Mouse (Mus musculus): Measurements from ENCODE around the gene Col4a6. TPM values are rescaled to one million over a fixed set of nuclear protein-coding genes. Genes with fewer than 3 reads are reported as not detected.

The Col4a6 gene
- total and polyA plus RNA-seq, 2 experiments from 2014 or later: 1.4 to 4.5 TPM

- DNase-seq (no peak), ATAC-seq (no peak)
- 62% methylated on average over 2 of the region's 2 CpGs for whole genome bisulfite sequencing
- H3K27me3 ChIP-seq (ENCODE audit: insufficient read depth, low read length): no peaks in the 10 kb centered on the region
- H3K36me3 ChIP-seq (ENCODE audit: insufficient read depth): no peaks in the 10 kb centered on the region
- TF ChIP-seq CTCF (IDR thresholded peaks at IDR 0.05; ENCODE audit: low read depth): no peak
- H3K4me1 ChIP-seq (ENCODE audit: insufficient read depth): no peaks in the 10 kb centered on the region
- H3K27ac ChIP-seq (ENCODE audit: low read depth, low read length): no peak overlapping the region
- no peak overlapping the region for H3K9ac ChIP-seq
- H3K4me2 ChIP-seq (ENCODE audit: low read depth): no peak overlapping the region
- no peak overlapping the region for H3K4me3 ChIP-seq (ENCODE audit: low read depth, low read length)
- no peaks in the 10 kb centered on the region for H3K9me3 ChIP-seq (ENCODE audit: low read length)
Measured at GRCm38 (mm10) chrX:141439423-141439822, 34.5 kb downstream of the Col4a6 start.

GRCm38 (mm10) chrX:141436780-141437179, 37.1 kb downstream of the Col4a6 start:
- ATAC-seq (no peak), DNase-seq (no peak)
- Histone ChIP-seq H3K4me2 (ENCODE audit: low read depth) (no peak overlapping the region), H3K9me3 (ENCODE audit: low read length) (no peaks in the 10 kb centered on the region), H3K27ac (ENCODE audit: low read depth, low read length) (no peak overlapping the region), H3K4me1 (ENCODE audit: insufficient read depth) (no peaks in the 10 kb centered on the region), H3K27me3 (ENCODE audit: insufficient read depth, low read length) (no peaks in the 10 kb centered on the region), H3K36me3 (ENCODE audit: insufficient read depth) (no peaks in the 10 kb centered on the region), H3K9ac (no peak overlapping the region), H3K4me3 (ENCODE audit: low read depth, low read length) (no peak overlapping the region)
- 88% methylated on average over 6 of the region's 6 CpGs for WGBS
- TF ChIP-seq CTCF (IDR thresholded peaks at IDR 0.05; ENCODE audit: low read depth): no peak

- Histone ChIP-seq H3K27ac (ENCODE audit: low read depth, low read length) (no peak overlapping the region), H3K9me3 (ENCODE audit: low read length) (no peaks in the 10 kb centered on the region), H3K4me2 (ENCODE audit: low read depth) (no peak overlapping the region), H3K27me3 (ENCODE audit: insufficient read depth, low read length) (no peaks in the 10 kb centered on the region), H3K4me3 (ENCODE audit: low read depth, low read length) (no peak overlapping the region), H3K36me3 (ENCODE audit: insufficient read depth) (no peaks in the 10 kb centered on the region), H3K4me1 (ENCODE audit: insufficient read depth) (no peaks in the 10 kb centered on the region), H3K9ac (no peak overlapping the region)
- WGBS: 62% methylated on average over 2 of the region's 2 CpGs
- no peak for DNase-seq
- no peak for TF ChIP-seq CTCF (IDR thresholded peaks at IDR 0.05; ENCODE audit: low read depth)
- no peak for ATAC-seq
Measured at GRCm38 (mm10) chrX:141415318-141415717, 58.6 kb downstream of the Col4a6 start.

GRCm38 (mm10) chrX:141396243-141396642, 77.6 kb downstream of the Col4a6 start:
- no peaks in the 10 kb centered on the region for H3K4me1 ChIP-seq (ENCODE audit: insufficient read depth)
- H3K27ac ChIP-seq (ENCODE audit: low read depth, low read length): no peak overlapping the region
- no peak for DNase-seq
- H3K27me3 ChIP-seq (ENCODE audit: insufficient read depth, low read length): no peaks in the 10 kb centered on the region
- no peaks in the 10 kb centered on the region for H3K9me3 ChIP-seq (ENCODE audit: low read length)
- 77% methylated on average over 3 of the region's 3 CpGs for WGBS
- no peak overlapping the region for H3K9ac ChIP-seq
- no peak for TF ChIP-seq CTCF (IDR thresholded peaks at IDR 0.05; ENCODE audit: low read depth)
- no peak overlapping the region for H3K4me2 ChIP-seq (ENCODE audit: low read depth)
- no peak overlapping the region for H3K4me3 ChIP-seq (ENCODE audit: low read depth, low read length)
- H3K36me3 ChIP-seq (ENCODE audit: insufficient read depth): no peaks in the 10 kb centered on the region
- ATAC-seq: no peak

GRCm38 (mm10) chrX:141385399-141386105, 88.3 kb downstream of the Col4a6 start:
- H3K9me3 ChIP-seq (ENCODE audit: low read length): no peaks in the 10 kb centered on the region
- H3K9ac ChIP-seq: no peak overlapping the region
- DNase-seq (no peak), ATAC-seq (no peak)
- TF ChIP-seq CTCF (IDR thresholded peaks at IDR 0.05; ENCODE audit: low read depth): no peak
- H3K4me2 ChIP-seq (ENCODE audit: low read depth): no peak overlapping the region
- no peak overlapping the region for H3K27ac ChIP-seq (ENCODE audit: low read depth, low read length)
- H3K4me3 ChIP-seq (ENCODE audit: low read depth, low read length): no peak overlapping the region
- H3K27me3 ChIP-seq (ENCODE audit: insufficient read depth, low read length): no peaks in the 10 kb centered on the region
- 35% methylated on average over 3 of the region's 3 CpGs for WGBS
- no peaks in the 10 kb centered on the region for H3K36me3 ChIP-seq (ENCODE audit: insufficient read depth)
- H3K4me1 ChIP-seq (ENCODE audit: insufficient read depth): no peaks in the 10 kb centered on the region

GRCm38 (mm10) chrX:141384632-141385031, 89.2 kb downstream of the Col4a6 start:
- no peaks in the 10 kb centered on the region for H3K36me3 ChIP-seq (ENCODE audit: insufficient read depth)
- no peaks in the 10 kb centered on the region for H3K27me3 ChIP-seq (ENCODE audit: insufficient read depth, low read length)
- WGBS: 41% methylated on average over 2 of the region's 2 CpGs
- H3K4me1 ChIP-seq (ENCODE audit: insufficient read depth): no peaks in the 10 kb centered on the region
- no peak overlapping the region for H3K4me2 ChIP-seq (ENCODE audit: low read depth)
- TF ChIP-seq CTCF (IDR thresholded peaks at IDR 0.05; ENCODE audit: low read depth): no peak
- H3K27ac ChIP-seq (ENCODE audit: low read depth, low read length): no peak overlapping the region
- no peak overlapping the region for H3K9ac ChIP-seq
- H3K9me3 ChIP-seq (ENCODE audit: low read length): no peaks in the 10 kb centered on the region
- no peak for ATAC-seq
- no peak for DNase-seq
- H3K4me3 ChIP-seq (ENCODE audit: low read depth, low read length): no peak overlapping the region

- Histone ChIP-seq H3K27me3 (ENCODE audit: insufficient read depth, low read length) (no peaks in the 10 kb centered on the region), H3K9ac (no peak overlapping the region), H3K27ac (ENCODE audit: low read depth, low read length) (no peak overlapping the region), H3K36me3 (ENCODE audit: insufficient read depth) (no peaks in the 10 kb centered on the region), H3K4me2 (ENCODE audit: low read depth) (no peak overlapping the region), H3K9me3 (ENCODE audit: low read length) (no peaks in the 10 kb centered on the region), H3K4me3 (ENCODE audit: low read depth, low read length) (no peak overlapping the region), H3K4me1 (ENCODE audit: insufficient read depth) (no peaks in the 10 kb centered on the region)
- peak; percentile 3 for DNase-seq
- TF ChIP-seq CTCF (IDR thresholded peaks at IDR 0.05; ENCODE audit: low read depth): no peak
- 73% methylated on average over 1 of the region's 1 CpGs for WGBS
- 0 out of 2 replicates have a peak, but pooled peaks have one; percentile 23 for ATAC-seq
Measured at GRCm38 (mm10) chrX:141370276-141370675, 103.6 kb downstream of the Col4a6 start.
